Mouse (Mus musculus) left cerebral cortex, adult 9 months (tissue): ENCODE measurements around the gene Hivep2.

Experiments
- DNase-seq, 2 experiments: peaks; one replicate each; pipeline ENCODE4 v3.0.0; 2022; ENCODE audit warnings: low spot score in 2 of 2

Hivep2 gene

GRCm38 (mm10) chr10:14144840-14145239, 179.0 kb downstream of the Hivep2 start:
- DNase-seq: no peak

- no peak for DNase-seq
These were observed 199.0 kb downstream of the Hivep2 start for GRCm38 (mm10) chr10:14164829-14165228.

GRCm38 (mm10) chr10:14168197-14168844, 202.4 kb downstream of the Hivep2 start:
- DNase-seq: no peak

GRCm38 (mm10) chr10:14168869-14169566, 203.1 kb downstream of the Hivep2 start:
- no peak for DNase-seq

- DNase-seq: no peak
These were observed 208.2 kb downstream of the Hivep2 start for GRCm38 (mm10) chr10:14174124-14174523.

GRCm38 (mm10) chr10:14179424-14180339, 213.8 kb downstream of the Hivep2 start:
- DNase-seq: peak; percentile 53 to 78

- no peak for DNase-seq
These were observed 220.6 kb downstream of the Hivep2 start for GRCm38 (mm10) chr10:14186352-14186976.

- no peak for DNase-seq
These were observed 223.2 kb downstream of the Hivep2 start for GRCm38 (mm10) chr10:14189050-14189449.

- no peak for DNase-seq
These were observed 225.3 kb downstream of the Hivep2 start for GRCm38 (mm10) chr10:14191202-14191601.

- no peak for DNase-seq
These were observed 226.3 kb downstream of the Hivep2 start for GRCm38 (mm10) chr10:14192156-14192555.

GRCm38 (mm10) chr10:14193702-14194101, 227.8 kb downstream of the Hivep2 start:
- peak in 1 of 2 experiments; percentile 54 for DNase-seq

GRCm38 (mm10) chr10:14195778-14196650, 230.1 kb downstream of the Hivep2 start:
- peak in 1 of 2 experiments; percentile 79 for DNase-seq

- DNase-seq: peak in 1 of 2 experiments; percentile 66
These were observed 230.9 kb downstream of the Hivep2 start for GRCm38 (mm10) chr10:14196785-14197184.

GRCm38 (mm10) chr10:14197261-14197660, 231.4 kb downstream of the Hivep2 start:
- DNase-seq: no peak

GRCm38 (mm10) chr10:14199332-14199731, 233.5 kb downstream of the Hivep2 start:
- DNase-seq: no peak

- peak in 1 of 2 experiments; percentile 55 for DNase-seq
These were observed 234.4 kb downstream of the Hivep2 start for GRCm38 (mm10) chr10:14200310-14200709.
